Mouse (Mus musculus) liver, adult 2 months (tissue): ENCODE results near the gene Gpr84.

Experiments used
- CTCF ChIP-seq: fragments of 200-500 bp; IDR thresholded peaks from 2 replicates; pipeline ENCODE4 v1.5.1; 2011; ENCODE audit warnings: low read depth, low read length, control low read depth
- POLR2A ChIP-seq: fragments of 200-500 bp; IDR thresholded peaks from 2 replicates; pipeline ENCODE4 v1.6.1; 2011; ENCODE audit warnings: low read length, control low read depth; ENCODE audit not compliant: insufficient read depth; ENCODE audit errors: extremely low read depth

DNA sequence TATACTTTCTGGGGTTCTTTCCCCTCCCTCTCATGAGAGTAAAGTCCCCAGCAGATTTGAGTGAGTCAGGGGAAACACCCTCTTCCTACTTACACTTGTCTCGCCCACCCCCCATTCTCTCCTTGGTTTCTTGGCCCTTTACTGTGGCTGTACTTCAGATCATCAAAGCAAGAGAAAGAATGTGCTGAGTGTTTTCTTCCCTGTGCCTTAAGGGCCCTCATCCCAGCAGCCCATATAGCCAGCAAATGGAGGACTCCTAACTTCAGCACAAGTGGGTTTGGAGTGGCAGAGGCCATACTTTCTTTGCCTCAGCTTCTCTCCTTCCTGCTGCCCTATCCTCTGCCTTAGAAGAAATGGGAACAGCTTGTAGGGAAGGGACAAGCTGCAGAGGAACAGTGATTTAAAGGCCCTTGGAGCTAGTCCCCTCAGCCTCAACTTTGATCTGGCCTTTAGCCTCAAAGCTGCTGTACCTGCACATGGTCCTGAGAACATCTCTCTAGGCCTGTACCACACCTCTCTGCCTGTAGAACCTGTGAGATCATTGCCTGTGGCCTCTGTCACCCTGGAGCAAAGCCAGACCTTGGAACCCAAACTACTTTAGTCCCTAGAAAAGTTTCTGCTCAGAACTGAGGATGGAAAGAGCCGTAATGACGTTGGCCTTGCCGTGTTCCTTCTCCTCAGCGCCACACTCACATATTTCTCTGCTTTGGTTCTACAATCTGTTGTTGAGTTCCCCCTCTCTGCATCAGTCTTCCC, 11.4 kb downstream of the Gpr84 start:
- TF ChIP-seq CTCF (no peak), POLR2A (no peak)
